Mouse (Mus musculus) bone marrow, adult 2 months (tissue): ENCODE data around the gene Cenps.

Source experiments
- CTCF ChIP-seq: fragments of 200-500 bp; IDR thresholded peaks from 2 replicates; pipeline ENCODE4 v1.5.1; 2011; ENCODE audit warnings: low read length, control low read depth; ENCODE audit not compliant: control insufficient read depth, insufficient read depth
- POLR2A ChIP-seq: fragments of 200-500 bp; IDR thresholded peaks from 2 replicates; pipeline ENCODE4 v1.6.1; 2011; ENCODE audit warnings: low read depth, mild to moderate bottlenecking, control low read depth, low read length, borderline replicate concordance; ENCODE audit not compliant: control insufficient read depth

- TF ChIP-seq POLR2A (no peak), CTCF (no peak)
Observed at GRCm38 (mm10) chr4:149179160-149179559, 41.7 kb upstream of the Cenps start.
